Mouse (Mus musculus) ZHBTc4 (cell line): ENCODE measurements around the gene Clcc1.
"Not testable (repeated sequence)": the region's sequence is repeated elsewhere in the genome, so short reads cannot be mapped to it uniquely, and the experiment has no call there.

Source experiments
- DNase-seq: peaks from one replicate; pipeline ENCODE4 v3.0.0-alpha.2; 2011; ENCODE audit warnings: low read depth, low spot score

The Clcc1 gene

DNA sequence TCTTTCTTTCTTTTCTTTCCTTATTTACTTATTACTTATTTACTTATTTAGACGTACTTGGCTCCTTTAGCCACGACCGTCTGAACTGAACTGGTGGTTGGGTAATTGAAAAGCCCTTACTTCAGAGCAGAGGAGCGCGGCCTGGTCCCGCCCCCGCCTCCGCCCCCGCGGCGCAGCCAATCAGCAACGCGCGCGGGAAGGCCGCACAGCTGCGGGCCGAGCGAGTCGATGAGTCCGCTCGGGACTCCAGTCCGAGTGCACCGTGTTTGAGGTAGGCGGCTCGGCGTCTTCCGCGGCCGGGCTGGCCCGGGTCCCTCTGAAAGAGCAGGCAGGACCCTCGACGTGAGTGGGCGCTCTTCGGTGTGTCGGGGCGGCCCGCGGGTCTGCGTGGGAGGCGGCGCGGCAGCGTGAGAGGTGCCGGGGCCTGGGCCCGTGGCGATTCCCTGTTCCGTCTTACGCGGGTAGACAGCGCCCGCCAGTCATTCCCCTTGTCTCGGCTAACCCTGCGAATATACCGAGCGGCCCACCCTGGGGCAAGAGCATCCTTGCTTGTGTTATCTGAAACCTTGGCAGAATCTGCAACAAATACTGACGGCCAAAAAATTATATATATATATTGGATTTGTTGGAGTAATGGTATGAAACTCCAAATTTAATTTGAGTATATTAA is at the start of gene Clcc1:
Clcc1 (plus strand) TSS at position 204 of the 670 bp plus-strand sequence.
- DNase-seq: peak; percentile 97

DNA sequence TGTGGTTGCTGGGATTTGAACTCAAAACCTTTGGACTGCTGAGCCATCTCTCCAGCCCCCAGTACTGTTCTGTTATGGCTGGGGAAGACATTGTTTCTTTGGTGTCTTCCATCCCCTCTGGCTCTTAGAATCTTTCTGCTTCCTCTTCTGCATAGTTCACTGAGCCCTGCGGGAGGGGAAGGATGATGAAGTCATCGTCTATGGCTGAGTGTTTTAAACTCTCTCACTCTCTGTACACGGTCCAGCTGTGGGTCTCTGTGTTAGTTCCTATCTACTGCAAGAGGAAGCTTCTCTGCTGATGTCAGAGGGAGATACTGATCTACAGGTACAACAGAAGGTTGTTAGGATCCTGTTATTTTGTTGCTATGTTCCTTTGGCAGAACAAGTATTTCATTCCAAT is 44.8 kb upstream of the Clcc1 start:
- no peak for DNase-seq

DNA sequence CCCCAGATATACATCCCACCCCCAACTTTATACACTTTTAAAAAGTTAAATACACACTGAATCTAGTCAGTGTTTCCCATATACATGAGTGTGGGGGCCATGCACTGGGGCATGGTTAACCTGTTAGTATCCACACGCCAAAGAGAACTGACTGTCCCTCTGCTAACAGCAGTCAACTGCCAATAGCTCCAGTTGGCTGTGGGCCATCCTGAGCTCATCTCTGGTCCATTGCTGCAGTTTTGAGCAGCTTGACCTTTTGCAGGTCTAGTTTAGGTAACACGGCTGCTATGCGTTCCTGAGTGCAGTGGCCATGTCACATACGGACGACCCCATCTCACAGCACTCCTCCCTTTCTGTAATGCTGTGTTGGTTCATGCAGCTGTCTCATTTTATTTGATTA is 19.0 kb upstream of the Clcc1 start:
- no peak for DNase-seq

DNA sequence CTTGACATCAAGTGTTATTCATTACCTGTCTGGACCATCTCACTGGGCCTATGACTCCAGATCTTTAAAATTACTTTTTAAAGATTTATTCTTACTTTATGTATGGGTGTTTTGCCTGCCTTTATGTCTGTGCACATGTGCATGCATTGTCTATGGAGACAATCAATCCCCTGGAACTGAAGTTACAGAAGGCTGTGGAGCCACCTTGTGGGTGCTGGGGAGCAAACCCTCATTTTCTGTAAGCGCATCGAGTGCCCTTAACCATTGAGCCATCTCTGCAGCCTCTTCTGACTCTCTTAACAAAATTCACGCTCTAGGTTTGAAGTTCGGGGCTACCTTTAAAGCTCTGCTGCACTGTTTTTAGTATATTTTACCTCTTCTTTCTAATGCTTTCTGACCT is 14.3 kb upstream of the Clcc1 start:
- DNase-seq: no peak

GRCm38 (mm10) chr3:108640998-108641397 is 12.7 kb upstream of the Clcc1 start:
- DNase-seq: no peak

DNA sequence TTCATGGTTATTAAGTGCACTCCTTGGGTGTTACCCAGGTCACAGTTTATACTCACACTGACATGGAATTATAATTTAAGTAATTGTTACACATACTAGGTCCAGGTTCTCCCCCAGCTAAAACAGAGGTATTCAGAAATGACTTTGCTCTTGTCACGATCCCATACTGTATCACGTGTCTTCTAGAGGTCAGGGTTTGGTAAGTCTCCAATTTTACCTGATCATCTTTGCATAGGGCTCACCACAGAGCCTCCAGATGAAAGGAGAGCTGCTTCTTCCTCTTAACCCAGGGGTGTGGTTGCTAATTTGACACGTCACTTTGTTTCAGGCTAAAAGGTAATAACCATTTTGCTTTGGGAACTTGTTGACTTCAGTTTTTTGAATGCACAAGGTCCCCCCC is 8.9 kb upstream of the Clcc1 start:
- no peak for DNase-seq

DNA sequence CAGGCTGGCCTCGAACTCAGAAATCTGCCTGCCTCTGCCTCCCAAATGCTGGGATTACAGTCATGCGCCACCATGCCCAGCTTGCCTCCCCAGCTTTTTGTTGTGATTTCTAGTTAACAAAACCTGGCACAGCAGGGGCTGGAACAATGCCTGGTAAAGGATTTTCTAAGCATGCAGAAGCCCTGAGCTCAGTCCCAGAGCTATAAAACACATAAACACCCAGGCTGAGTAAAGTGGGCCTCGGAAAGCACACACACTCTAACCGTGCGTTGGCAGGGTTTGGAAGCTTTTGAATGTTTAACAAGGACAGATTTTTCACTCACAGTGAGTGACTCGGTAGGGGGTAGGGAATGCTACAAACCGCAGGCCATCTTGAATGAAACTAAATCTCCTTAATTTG is 7.7 kb upstream of the Clcc1 start:
- DNase-seq: peak; percentile 50

DNA sequence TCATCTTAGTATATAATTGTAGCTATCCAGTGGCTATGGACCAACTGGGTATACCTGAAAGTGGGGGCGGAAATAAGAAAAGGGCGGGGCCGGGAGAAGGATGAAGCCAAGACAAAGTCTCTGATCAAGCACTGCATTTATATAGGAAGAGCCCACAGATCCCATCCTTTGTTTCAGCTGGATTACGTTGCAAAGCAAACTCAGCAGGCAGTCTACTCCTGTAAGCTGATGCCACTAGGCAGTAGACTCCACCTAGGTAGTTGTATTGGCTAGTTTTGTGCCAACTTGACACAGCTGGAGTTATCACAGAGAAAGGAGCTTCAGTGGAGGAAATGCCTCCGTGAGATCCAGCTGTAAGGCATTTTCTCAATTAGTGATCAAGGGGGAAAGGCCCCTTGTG is 6.0 kb upstream of the Clcc1 start:
- peak; percentile 30 for DNase-seq

DNA sequence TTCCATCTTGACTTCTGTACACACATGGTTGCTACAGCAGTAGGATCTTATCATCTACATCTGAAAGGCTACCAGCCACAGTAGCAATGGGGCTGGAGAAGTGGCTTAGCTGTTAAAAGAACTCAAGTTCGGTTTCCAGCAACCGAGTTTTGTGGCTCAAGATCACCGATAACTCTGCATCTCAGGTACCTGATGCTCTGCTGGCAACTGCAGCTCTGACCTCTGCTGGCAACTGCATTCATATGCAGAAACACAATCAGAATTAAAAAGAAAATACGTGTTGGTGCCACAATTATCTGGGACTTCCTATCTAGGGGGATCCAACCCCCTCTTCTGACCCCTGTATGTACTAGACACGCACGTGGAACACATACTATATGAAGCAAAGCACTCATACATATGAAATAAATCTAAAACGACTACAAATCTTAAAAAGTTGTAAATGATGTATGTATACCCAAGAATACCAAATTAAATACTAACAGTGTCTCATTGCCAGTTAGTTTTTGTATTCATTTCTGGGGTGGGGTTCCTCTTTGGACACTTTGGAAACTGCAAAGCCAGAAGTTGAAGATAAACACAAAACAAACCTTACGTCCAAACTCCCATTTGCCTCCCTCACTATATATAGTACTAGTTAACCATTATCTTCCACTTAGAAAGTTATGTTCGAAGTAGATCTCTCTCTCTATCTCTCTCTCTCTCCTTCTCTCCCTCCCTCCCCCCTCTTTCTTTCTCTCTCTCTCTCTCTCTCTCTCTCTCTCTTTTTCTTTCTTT is 659 bp upstream of the Clcc1 start:
- DNase-seq: peak; percentile 36

- no peak for DNase-seq
These were observed 853 bp downstream of the Clcc1 start for GRCm38 (mm10) chr3:108654566-108654965.

DNA sequence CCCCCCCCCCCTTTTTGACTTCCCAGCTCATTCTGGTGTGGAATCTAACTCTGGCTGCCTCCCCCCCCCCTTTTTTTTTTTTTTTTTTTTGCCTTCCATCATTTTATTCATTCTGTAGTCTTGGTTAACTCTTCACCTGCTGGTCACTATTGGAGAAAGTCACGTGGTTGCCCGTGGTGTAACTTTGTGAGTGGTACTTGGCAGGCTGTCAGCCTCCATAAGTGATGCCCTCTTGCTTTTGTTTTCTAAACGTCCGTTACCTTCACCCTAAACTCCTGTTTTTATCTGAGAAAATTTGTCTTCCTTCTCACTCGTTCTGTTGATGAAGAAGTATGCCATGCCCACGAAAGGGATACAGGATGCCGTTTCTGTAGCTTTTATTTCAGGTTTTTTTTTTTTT is 1.8 kb downstream of the Clcc1 start:
- no peak for DNase-seq

- no peak for DNase-seq
These were observed 4.9 kb downstream of the Clcc1 start for GRCm38 (mm10) chr3:108658612-108659011.

GRCm38 (mm10) chr3:108660941-108661340 is 7.2 kb downstream of the Clcc1 start:
- DNase-seq: peak; percentile 52

- DNase-seq: no peak
These were observed 22.9 kb downstream of the Clcc1 start for GRCm38 (mm10) chr3:108676616-108677015.

GRCm38 (mm10) chr3:108681004-108681403 is 27.3 kb downstream of the Clcc1 start:
- DNase-seq: no peak

DNA sequence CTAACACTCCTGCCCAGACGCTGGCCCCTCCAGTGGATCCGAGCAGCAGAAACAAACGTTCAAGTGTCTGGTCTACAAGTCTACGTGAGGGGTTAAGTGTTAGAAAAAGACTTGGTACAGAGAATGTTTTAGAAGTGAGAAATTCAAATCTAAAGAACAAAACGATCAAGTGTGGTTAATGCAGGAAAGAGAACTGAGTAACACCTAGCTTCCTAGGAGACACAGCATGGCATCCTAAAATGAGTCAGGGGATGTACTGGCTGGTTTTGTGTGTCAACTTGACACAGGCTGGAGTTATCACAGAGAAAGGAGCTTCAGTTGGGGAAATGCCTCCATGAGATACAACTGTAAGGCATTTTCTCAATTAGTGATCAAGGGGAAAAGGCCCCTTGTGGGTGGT is 29.9 kb downstream of the Clcc1 start:
- not testable (repeated sequence) for DNase-seq

DNA sequence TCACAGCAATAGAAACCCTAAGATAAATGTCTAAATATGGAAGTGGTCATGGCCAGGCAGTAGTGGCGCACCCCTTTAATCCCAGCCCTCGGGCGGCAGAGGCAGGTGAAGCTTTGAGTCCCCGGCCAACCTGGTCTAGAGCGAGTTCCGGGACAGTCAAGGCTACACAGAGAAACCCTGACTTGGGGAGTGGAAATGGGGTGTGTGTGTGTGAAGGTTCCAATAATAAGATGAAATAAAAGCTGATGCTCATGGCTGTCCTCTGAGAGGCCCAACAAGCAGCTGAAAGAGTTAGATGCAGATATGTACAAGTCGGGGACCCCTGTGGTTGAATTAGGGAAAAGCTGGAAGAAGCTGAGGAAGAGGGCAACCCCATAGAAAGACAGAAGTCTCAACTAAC is 32.0 kb downstream of the Clcc1 start:
- no peak for DNase-seq

- no peak for DNase-seq
These were observed 35.3 kb downstream of the Clcc1 start for GRCm38 (mm10) chr3:108689015-108689441.

GRCm38 (mm10) chr3:108689446-108689845 is 35.7 kb downstream of the Clcc1 start:
- no peak for DNase-seq

DNA sequence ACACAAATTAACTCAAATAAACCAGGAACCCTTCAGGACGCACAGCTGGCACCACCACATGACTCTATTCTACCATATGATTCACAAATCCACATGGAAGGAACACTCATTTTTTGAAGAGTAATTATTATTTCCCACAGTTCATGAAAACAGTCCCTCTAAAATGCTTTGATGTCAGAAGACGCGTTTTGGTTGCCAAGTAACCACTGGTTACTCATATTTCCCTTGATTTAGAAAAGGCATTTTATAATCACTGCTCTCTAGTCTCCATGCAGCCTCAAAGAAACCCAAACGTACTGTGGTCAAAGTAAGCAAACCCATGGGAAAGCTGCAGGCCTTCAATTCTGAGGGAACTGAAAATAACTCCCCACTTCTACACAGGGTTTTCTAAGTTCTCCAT is 36.3 kb downstream of the Clcc1 start:
- no peak for DNase-seq

GRCm38 (mm10) chr3:108694321-108694720 is 40.6 kb downstream of the Clcc1 start:
- DNase-seq: no peak

- no peak for DNase-seq
These were observed 44.9 kb downstream of the Clcc1 start for GRCm38 (mm10) chr3:108698662-108699061.

DNA sequence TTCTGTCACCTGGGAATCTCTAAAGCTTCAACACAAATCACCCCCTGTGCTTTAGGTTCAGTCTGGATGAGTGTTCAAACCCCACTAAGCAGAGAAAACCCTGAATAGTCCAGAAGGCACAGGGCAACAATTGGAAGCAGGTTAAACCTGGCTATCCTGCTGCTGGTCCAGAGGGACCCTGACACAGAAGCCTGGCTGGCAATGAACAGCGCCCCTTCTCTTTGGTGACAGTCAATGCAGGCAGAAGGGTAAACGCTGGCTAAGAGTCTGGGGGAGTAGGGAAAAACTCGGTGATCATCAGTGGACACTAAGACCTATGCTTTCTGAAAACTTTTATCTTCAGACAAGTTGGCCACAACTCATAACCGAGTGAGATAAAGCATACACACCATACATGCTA is 46.1 kb downstream of the Clcc1 start:
- no peak for DNase-seq
